Mouse (Mus musculus) liver, postnatal 0 days (tissue): Measurements from ENCODE around the gene Eif2a.

ENCODE experiments used
- CTCF ChIP-seq: sonication (generic); IDR thresholded peaks from 2 replicates; pipeline ENCODE4 v1.5.1; 2016; ENCODE audit warnings: antibody characterized with exemption, low read depth
- EP300 ChIP-seq: IDR thresholded peaks from 2 replicates; pipeline ENCODE4 v1.6.1; 2016; ENCODE audit warnings: antibody characterized with exemption, low read depth, mild to moderate bottlenecking

GRCm38 (mm10) chr3:58559887-58560286 lies 34.3 kb downstream of the Eif2a start:
- TF ChIP-seq CTCF (no peak), EP300 (no peak)
